Mouse (Mus musculus) left cerebral cortex, adult 8-10 months (tissue): ENCODE data around the gene Notch2. TPM values are rescaled to one million over a fixed set of nuclear protein-coding genes. Genes with fewer than 3 reads are reported as not detected.
A peak's percentile ranks its signal among the peaks of the same experiment; 100 is the strongest.
"Not testable (repeated sequence)": the region's sequence is repeated elsewhere in the genome, so short reads cannot be mapped to it uniquely, and the experiment has no call there.

Experiments
- DNase-seq, 2 experiments: peaks; one replicate each; pipeline ENCODE4 v3.0.0; 2022; ENCODE audit warnings: low spot score in 2 of 2
- total RNA-seq, 4 experiments: library from RNA; stranded (reverse); gene quantifications; 2 replicates each; pipeline ENCODE4 v1.2.4; 2022

Notch2 gene
- total RNA-seq, 4 experiments from 2014 or later, result 16.3 to 17.9 (median 17.1) TPM

- no peak for DNase-seq
Measured at GRCm38 (mm10) chr3:98094629-98095583, 81.6 kb downstream of the Notch2 start.

GRCm38 (mm10) chr3:98096981-98097380, 83.7 kb downstream of the Notch2 start:
- no peak for DNase-seq

GRCm38 (mm10) chr3:98098676-98099075, 85.3 kb downstream of the Notch2 start:
- DNase-seq, result no peak

- DNase-seq, result no peak
Measured at GRCm38 (mm10) chr3:98099287-98099686, 86.0 kb downstream of the Notch2 start.

- no peak for DNase-seq
Measured at GRCm38 (mm10) chr3:98101541-98101940, 88.2 kb downstream of the Notch2 start.

- no peak for DNase-seq
Measured at GRCm38 (mm10) chr3:98104851-98105471, 91.6 kb downstream of the Notch2 start.

- DNase-seq, result no peak
Measured at GRCm38 (mm10) chr3:98105496-98105895, 92.2 kb downstream of the Notch2 start.

GRCm38 (mm10) chr3:98106115-98106514, 92.8 kb downstream of the Notch2 start:
- DNase-seq, result no peak

GRCm38 (mm10) chr3:98106590-98107313, 93.4 kb downstream of the Notch2 start:
- DNase-seq, result peak in 1 of 2 experiments; percentile 58

- DNase-seq, result no peak
Measured at GRCm38 (mm10) chr3:98108416-98108815, 95.1 kb downstream of the Notch2 start.

GRCm38 (mm10) chr3:98108866-98109265, 95.5 kb downstream of the Notch2 start:
- DNase-seq, result no peak

- DNase-seq, result no peak
Measured at GRCm38 (mm10) chr3:98110610-98111009, 97.3 kb downstream of the Notch2 start.

GRCm38 (mm10) chr3:98118252-98118651, 104.9 kb downstream of the Notch2 start:
- no peak for DNase-seq

- DNase-seq, result no peak
Measured at GRCm38 (mm10) chr3:98119338-98119737, 106.0 kb downstream of the Notch2 start.

- no peak for DNase-seq
Measured at GRCm38 (mm10) chr3:98120884-98121283, 107.6 kb downstream of the Notch2 start.

GRCm38 (mm10) chr3:98127775-98128174, 114.4 kb downstream of the Notch2 start:
- no peak for DNase-seq

GRCm38 (mm10) chr3:98128716-98129115, 115.4 kb downstream of the Notch2 start:
- DNase-seq, result no peak

GRCm38 (mm10) chr3:98132140-98132539, 118.8 kb downstream of the Notch2 start:
- DNase-seq, result not testable (repeated sequence)

- DNase-seq, result no peak
Measured at GRCm38 (mm10) chr3:98132636-98133035, 119.3 kb downstream of the Notch2 start.

- no peak for DNase-seq
Measured at GRCm38 (mm10) chr3:98141456-98141855, 128.1 kb downstream of the Notch2 start.

- no peak for DNase-seq
Measured at GRCm38 (mm10) chr3:98142862-98143261, 129.5 kb downstream of the Notch2 start.

- DNase-seq, result no peak
Measured at GRCm38 (mm10) chr3:98145204-98145603, 131.9 kb downstream of the Notch2 start.
